Mouse (Mus musculus) left cerebral cortex, postnatal 14 days (tissue): Measurements from ENCODE around the gene Yeats2. TPM values are rescaled to one million over a fixed set of nuclear protein-coding genes. Genes with fewer than 3 reads are reported as not detected.
A peak's percentile ranks its signal among the peaks of the same experiment; 100 is the strongest.

Source experiments
- DNase-seq, 2 experiments: peaks; one replicate each; pipeline ENCODE4 v3.0.0; 2021 to 2022; ENCODE audit warnings: low spot score in 2 of 2, mixed read lengths in 1 of 2
- intact Hi-C: fragments of 180-260 bp; cut with DNase I; formaldehyde crosslinking; loops from one replicate; pipeline ENCODE4 v1.15.1; 2025
- total RNA-seq, 2 experiments: library from RNA; stranded (reverse); gene quantifications; 2 replicates each; pipeline ENCODE4 v1.2.3; 2021

Yeats2 gene
- total RNA-seq, 2 experiments from 2014 or later, result 36.3 to 39.0 TPM

DNA sequence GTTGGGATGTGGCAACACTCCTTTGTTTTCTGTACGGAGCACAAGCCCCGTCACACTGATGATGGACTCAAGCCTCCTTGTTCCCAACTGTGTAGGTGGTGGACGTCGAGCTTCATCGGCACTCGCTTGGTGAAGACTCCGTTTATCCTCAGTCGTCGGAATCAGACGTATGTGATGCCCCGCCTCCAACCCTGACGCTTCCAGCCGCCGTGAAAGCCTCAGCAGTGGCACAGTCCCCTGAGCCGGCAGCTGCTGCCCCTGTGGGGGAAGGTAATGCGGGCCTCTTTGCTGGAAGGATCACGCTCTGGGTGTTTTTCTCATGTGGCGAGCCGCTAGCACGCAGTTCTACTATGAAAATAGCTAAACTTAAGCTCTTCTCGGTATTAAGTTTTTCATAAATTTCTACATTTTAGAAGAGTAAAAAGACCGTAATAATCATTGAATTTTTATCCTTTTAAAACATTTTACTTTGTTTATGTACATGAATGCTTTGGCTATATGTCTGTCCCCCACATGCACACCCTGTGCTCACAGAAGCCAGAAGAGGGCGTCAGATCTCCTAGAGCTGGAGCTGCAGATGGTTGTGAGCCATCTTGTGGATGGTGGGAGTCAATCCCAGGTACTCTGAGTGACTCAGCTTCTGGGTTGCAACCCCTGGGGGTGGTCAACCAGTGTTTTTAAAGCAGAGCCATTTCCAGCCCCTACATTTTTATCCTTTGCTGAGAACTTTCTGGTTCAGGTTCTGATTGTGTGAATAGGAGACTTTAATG lies 38.7 kb downstream of the Yeats2 start:
- intact Hi-C loops, result loop anchor here (10.0 kb wide), 1 partner anchor 455 kb away; no protein-coding TSS in a partner anchor

DNA sequence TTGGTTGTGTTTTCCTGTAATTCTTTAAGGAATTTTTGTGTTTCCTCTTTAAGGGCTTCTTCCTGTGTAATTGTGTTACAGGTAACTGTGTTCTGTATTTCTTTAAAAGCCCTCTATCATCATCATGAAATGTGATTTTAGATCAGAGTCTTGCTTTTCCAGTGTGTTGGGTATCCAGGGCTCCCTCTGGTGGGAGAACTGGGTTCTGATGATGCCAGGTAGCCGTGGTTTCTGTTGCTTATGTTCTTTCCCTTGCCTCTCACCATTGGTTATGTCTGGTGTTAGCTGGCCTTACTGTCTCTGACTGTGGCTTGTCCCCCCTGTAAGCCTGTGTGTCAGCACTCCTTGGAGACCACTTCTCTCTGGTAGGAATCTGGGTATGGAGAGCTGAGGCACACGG lies 44.5 kb downstream of the Yeats2 start:
- DNase-seq, result peak in 1 of 2 experiments; percentile 30
- intact Hi-C loops, result loop anchor here (10.0 kb wide), 1 partner anchor 461 kb away; no protein-coding TSS in a partner anchor

More for the DNA sequence above, 38.7 kb downstream of the Yeats2 start:
- DNase-seq, result no peak

DNA sequence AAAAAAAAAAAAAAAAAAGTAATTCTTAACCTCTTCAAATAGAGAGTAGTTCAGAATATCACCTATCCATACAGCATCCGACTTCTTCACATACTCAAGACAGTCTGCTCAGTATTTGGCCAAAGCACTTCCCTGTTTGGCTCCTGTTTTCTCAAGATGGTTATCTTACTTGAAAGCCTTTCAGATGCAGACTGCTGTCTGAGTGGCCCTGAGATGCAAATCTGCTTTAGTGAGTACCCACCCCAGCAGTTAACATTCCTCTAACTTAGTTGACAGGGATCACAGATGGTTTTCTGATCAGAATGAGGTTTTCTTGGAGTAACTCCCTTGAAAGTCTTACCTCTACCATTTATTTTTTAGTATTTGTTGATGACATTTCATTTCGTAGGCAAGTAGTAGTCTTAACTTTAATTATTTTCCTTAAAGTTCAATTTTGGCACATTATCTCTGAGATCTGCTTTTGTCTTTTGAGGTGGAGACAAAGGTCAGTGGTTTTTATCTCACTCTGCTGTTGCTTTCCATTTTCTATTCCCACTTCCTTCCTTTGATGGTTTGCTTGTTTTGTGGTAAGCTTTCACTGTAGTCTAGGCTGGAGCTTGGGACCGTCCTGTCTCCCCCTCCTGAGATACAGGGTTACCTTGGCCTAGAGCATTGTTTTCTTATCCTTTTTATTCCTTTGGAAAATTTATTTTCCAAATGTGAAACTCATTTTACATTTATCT lies 50.5 kb downstream of the Yeats2 start:
- intact Hi-C loops, result no loop called here

DNA sequence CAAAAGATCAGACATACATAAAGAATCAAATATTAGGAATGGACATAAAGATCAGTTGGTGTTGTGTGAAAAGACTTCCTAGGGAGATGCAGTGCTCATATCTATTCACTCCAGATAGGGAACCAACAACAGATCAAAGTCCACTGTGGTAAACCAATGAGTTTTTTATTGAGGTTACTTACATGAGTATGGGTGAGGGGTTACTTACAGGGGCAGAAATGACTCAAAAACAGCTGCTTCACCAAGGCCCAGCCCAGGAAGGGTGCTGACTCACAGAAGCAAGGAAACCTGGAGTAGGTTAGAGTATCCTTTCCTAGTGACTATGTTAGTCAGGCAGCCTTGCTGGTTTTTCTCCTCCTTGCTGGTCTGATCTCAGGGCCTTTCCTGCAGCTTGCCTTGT lies 51.2 kb downstream of the Yeats2 start:
- intact Hi-C loops, result no loop called here
- DNase-seq, result no peak

More for the DNA sequence above, 50.5 kb downstream of the Yeats2 start:
- no peak for DNase-seq

DNA sequence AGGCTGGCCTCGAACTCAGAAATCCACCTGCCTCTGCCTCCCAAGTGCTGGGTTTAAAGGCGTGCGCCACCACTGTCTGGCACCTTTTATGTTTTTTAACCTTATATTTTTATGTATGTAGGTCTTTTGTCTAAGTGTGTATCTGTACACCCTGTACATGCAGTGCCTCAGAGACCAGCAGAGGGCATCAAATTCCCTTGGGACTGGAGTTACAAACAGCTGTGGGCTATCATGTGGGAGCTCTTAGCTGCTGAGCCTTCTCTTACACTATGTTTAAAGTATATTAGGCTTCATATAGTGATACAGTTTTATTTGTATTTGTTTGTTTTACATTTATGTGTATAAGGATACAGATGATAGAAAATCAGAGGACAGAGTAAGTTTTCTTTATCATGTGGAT lies 54.7 kb downstream of the Yeats2 start:
- intact Hi-C loops, result no loop called here

DNA sequence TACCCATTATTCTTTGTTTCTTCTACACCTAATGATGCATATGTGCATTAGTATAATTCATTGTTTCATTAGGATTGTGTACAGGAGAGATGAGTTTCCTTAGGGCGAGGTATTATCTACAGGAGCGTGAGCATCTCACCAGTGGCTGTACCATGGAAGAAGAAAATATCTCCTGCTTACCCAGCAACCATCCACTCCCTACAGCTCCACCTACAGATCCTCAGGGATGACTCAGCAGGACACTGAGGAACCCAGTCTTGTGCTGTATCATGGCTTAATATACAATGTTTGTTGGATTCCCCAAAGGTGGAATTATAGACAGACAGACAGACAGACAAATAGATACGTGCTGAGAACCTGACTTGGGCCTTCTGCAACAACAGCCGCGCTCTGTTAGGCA lies 56.1 kb downstream of the Yeats2 start:
- intact Hi-C loops, result no loop called here
- no peak for DNase-seq

More for the DNA sequence above, 54.7 kb downstream of the Yeats2 start:
- peak in 1 of 2 experiments; percentile 43 for DNase-seq

DNA sequence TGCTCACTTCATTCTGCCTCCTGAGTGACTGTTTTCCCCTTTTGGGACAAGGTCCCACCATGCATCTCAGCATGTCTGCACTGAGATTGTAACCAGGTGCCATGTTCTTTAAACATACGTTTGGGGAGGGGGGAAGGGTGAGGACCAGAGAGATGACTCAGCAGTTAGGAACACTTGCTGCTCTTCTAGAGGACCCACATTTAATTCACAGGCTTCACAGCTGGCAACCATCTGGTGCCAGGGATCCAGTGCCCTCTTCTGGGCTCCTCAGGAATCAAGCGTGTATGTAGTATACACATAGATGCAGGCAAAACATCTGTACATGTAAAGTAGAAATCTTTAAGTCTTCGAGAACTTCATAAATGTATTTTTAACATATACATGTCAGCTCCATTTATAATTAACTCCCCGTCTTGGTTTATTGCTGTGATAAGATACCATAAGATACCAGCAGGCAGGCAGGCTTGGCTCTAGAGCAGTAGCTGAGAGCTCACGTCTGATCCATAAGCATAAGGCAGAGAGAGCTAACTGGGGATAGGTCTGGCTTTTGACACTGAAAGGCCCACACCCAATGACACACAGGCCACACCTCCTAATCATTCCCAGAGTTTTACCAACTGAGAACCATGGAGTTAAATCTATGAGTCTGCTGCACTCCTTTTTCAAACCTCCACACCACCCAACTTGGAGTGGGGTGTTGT lies 58.8 kb downstream of the Yeats2 start:
- peak; percentile 10 to 44 for DNase-seq
- intact Hi-C loops, result no loop called here

DNA sequence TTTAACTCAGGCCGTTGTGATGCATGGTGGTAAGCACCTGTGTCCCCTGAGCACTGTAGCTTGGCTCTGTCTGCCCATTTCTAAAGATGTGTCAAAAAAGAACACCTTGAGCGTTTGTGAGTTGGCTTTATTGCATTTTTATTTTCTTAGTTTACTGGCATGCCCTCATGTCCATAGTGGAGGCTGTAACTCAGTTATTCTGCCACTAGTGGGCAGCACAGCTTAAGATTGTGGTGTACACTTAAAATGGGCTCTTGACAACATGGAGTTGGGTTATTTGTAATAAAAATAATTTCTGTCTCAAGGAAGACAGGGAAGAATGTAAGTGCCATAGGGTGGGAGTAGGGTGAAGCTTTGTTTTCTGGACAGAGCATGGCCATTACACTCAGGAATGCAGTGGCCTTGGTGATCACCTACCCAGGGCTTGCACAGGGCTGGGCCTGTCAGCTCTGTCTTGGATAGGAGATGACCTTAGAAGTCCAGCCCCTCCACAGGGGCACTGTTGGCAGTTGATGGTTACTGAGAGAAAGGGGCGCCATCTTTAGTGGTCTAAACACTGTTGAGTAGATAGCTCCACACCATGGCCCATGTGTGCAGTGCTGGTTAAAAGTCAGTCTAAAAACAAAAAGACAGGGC lies 72.8 kb downstream of the Yeats2 start:
- intact Hi-C loops, result loop anchor here (1.0 kb wide), 1 partner anchor 89 kb away; the partner anchor contains the start of gene Parl
- peak; percentile 59 to 61 for DNase-seq

DNA sequence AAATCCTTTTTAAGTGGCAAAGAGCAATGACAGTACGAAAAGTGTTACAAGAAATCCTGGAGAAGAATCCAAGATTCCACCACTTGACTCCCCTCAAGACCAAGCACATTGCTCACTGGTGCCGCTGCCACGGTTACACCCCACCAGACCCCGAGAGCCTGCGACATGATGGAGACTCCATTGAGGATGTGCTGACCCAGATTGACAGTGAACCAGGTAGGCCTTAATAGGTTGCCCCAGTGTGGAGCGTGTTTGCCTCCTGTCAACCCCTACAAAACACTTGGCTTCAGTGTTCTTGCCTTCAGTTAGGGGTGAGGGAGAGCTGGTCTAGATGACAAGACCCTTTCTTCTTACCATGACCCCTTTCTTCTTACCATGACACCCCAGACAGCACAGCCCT lies 81.9 kb downstream of the Yeats2 start:
- intact Hi-C loops, result no loop called here
- DNase-seq, result no peak

DNA sequence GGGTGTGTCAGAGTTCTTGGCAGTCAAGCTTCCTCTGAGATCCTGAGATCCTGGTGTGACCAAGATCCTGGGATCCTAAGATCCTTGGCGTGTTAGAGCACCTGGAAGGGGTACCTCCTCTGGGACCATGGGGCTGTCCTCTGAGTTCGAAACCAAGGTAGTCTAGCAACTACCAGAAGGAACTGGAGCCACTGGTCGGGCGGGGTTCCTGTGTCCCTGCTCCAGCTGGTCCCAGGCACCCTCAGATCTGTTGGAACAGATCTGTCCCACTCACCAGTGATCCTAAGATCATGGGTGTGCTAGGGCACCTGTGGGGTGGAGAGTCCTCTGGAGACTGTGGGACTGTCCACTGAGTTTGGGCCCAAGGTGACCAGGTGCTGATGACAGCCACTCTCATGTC lies 85.8 kb downstream of the Yeats2 start:
- intact Hi-C loops, result no loop called here
- DNase-seq, result no peak

DNA sequence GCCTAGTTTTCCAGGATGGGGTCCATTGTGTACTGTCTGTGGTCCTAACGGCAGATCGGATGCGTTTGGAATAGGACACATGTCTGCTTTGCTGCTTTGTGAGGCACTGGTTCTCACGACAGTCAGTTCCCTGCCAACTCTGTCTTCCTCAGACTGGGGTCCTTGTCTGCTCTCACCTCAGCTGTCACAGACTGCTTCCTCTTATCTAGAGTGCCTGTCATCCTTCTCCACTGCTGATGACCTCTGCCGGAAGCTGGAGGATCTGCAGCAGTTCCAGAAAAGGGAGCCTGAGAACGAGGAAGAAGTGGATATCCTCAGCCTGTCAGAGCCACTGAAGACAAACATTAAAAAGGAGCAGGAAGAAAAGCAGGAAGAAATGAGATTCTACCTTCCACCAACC lies 86.6 kb downstream of the Yeats2 start:
- DNase-seq, result no peak
- intact Hi-C loops, result no loop called here

DNA sequence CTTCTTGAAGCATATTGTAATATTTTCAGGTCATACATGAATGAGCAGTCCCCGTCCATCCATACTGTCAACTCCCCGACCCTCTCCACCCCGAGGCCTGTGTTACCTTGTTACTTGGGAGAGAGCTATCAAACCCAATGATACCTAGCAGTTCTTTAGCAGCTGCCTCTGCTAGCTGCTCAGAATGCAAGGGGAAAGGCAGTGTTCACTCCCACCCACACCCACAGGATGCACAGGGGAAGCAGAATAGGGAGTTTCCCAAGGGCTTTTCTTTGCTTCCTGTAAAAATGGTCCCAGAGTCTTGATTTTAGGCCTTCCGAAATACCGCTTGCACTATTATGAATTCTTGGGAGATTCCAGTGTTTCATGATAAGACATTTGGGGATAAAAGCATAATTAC lies 87.3 kb downstream of the Yeats2 start:
- intact Hi-C loops, result no loop called here
- DNase-seq, result no peak

DNA sequence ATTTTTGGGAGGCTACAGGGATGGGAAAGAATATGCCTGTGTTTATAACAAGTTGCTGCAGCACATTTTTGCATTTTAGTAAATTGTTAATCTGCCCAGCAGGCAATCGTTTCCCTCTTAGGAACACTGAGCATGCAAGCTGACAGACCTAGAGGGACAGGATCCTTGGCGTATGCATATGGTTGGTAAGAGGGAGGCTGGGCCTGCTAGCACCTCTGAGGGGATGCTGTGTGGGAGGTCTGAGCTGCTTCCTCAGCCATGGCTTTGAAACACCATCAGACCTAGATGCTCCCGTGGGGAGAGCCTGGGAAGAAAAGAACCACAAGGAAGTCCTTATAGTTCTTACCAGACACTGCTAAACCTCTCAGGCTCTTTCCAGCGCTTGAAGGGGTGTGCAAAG lies 93.5 kb downstream of the Yeats2 start:
- intact Hi-C loops, result loop anchor here (10.0 kb wide), 1 partner anchor 50 kb away; no protein-coding TSS in a partner anchor
- DNase-seq, result no peak

DNA sequence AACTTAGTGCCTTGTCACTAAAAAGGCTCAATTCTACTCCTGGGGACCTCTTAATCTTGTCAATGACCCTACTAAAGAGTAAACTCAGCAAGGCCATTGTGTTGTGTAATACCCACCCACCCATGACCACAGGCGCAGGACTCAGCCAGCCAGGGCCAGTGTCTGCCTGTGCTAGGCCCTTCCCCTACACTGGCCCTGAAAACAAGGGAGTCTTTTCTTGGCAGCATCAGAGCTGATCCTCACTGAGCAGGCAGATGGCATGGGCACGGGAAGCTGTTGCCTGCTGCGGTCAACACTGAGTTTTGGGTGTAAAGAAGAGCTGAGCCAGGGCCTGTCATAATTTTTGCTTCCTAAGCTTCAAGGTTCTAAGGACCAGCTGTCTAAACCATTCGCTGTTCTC lies 96.6 kb downstream of the Yeats2 start:
- peak in 1 of 2 experiments; percentile 53 for DNase-seq
- intact Hi-C loops, result loop anchor here (10.0 kb wide), 1 partner anchor 47 kb away; no protein-coding TSS in a partner anchor

DNA sequence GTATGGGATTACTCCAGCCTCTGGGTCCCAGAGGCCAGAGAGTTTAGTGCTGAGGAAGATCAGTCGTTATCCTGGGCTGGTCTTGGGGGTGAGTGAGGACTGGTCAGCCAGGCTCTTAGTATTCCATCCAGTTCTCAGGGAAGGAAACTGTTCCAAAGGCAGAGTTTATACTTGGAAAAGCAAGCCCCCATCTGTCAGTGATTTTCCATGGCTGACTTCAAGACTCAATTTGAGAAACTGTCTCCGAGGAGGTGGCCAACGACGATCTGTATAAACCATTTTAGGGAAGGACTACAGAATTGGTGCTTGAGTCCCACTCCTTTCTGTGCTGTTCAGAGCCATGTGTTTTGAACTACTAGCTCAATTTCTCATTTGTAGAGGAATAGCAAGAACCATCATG lies 97.8 kb downstream of the Yeats2 start:
- DNase-seq, result no peak
- intact Hi-C loops, result loop anchor here (10.0 kb wide), 1 partner anchor 46 kb away; no protein-coding TSS in a partner anchor

DNA sequence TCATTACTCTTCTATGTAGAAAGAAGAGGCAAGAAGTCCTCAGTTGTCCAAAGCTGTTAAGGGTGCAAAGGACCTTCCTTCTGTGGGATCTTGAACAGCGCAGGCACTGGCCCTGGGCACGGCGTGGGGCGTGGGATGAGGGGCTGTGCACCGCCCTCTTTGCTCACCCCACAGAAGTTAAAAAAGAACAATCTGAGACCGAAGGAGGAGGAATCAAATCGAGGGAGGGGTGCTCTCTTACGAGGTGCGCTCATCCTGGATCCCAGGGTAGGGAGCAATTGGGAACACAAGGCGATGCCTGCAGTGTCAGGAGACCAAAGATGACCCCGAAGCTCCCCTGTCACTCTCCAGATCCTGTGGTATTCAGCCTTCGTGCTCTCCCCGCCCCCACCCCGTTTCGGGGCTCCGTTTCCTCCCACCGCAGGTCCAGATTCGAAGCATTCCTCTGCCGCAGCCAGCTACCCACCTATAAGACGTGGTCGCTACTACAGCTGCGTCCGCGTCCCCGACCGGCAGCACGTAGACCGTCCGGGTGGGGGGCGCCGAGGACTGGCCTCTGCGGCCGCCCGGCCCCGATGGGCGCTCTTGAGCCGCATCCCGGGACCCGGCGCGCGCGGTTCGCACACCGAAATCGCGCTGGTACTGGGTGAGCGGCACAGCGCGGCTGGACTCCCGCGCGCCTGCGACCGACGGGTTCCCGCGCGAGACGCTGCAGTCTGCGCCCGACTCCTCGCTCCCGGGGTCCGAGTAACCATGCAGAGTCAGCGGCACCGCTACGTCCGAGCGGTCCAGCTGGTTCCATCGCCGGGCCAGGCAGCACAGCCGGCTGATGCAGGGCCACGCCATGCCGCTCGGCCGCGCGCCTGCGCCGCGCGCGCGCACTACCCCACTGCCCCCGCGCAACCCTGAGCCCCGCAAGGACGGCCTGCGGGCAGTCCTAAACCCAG lies 99.9 kb downstream of the Yeats2 start, which contains the start of gene Map6d1:
Map6d1 (minus strand) TSS at position 891 of the 947 bp plus-strand sequence.
- intact Hi-C loops, result loop anchor here (5.0 kb wide), 1 partner anchor 62 kb away; the partner anchor contains the start of gene Parl
- DNase-seq, result peak; percentile 58 to 60

DNA sequence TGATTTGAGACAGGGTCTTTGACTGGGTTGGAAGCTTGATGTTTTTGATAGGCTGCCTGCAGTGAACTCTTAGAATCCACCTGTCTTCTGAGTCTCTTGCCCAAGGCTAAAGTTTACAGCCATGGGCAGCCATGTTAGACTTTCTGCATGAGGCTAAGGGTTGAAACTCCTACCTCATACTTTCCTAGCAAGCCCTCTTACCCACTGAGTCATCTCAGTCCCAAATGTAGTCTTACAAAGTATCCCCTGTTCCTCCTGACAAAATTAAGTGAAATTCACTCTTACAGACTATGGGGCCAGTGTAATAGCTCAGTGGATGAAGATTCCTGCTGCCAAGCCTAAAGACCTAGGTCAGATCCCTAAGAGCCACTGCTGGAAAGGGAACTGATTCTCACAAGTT lies 106.2 kb downstream of the Yeats2 start:
- intact Hi-C loops, result no loop called here
- DNase-seq, result no peak
